In genomic region chr15:83030884-83031283, GRCm38 (mm10) we compare ENCODE assay signal across 12 mouse cellular contexts. TPM values are rescaled to one million over a fixed set of nuclear protein-coding genes. Genes with fewer than 3 reads are reported as not detected.
DNase-seq lines count a peak whose midpoint lies in the region; ATAC-seq and TF ChIP-seq lines count a peak whose summit lies in the region.
"Had no signal": no experiment of that assay in that cellular context is flagged by ENCODE, and none has a peak within 500 bp of the region (broad histone marks: within the 10 kb centered on the region; RNA-seq: fewer than 3 reads in every experiment).

No protein-coding gene starts in this region.

- no peak overlapping the region for H3K9ac ChIP-seq in lung, embryonic 16.5 days (ENCODE audit: low read length)
- H3K9ac ChIP-seq: heart, embryonic 15.5 days had no signal

- intact Hi-C loops in gastrocnemius, adult 2 months (cut with DNase I) = no loop called here

- peaks cover 9% of the 10 kb centered on the region; the same call in 1 of the 2 replicates for H3K27me3 ChIP-seq in lung, embryonic 16.5 days (ENCODE audit: control insufficient read depth, insufficient read depth, low read depth, low read length)

- H3K9me3 ChIP-seq in lung, embryonic 16.5 days (ENCODE audit: control insufficient read depth, low read length) = no peaks in the 10 kb centered on the region
- H3K9me3 ChIP-seq: heart, embryonic 15.5 days had no signal

- H3K4me2 ChIP-seq in lung, embryonic 16.5 days (ENCODE audit: low read depth, low read length) = no peak overlapping the region
- H3K4me2 ChIP-seq: heart, embryonic 15.5 days had no signal

- no peak for TF ChIP-seq CTCF in gastrocnemius, adult 2 months (IDR thresholded peaks at IDR 0.05)

- ATAC-seq in lung, embryonic 16.5 days (ENCODE audit: low read depth) = peak; percentile 59; the same call in 1 of the 2 replicates
- peak; percentile 65 for ATAC-seq in granulocyte monocyte progenitor cell, adult 5-6 weeks (replicated peaks; ENCODE audit: poor library complexity, severe bottlenecking)
- ATAC-seq in erythroid progenitor cell, adult 5-6 weeks (replicated peaks; ENCODE audit: low FRiP score, poor library complexity, severe bottlenecking) = no peak

- no peak overlapping the region for H3K27ac ChIP-seq in gastrocnemius, adult 2 months
- no peak overlapping the region for H3K27ac ChIP-seq in lung, embryonic 16.5 days (ENCODE audit: low read length)

- WGBS in lung, embryonic 16.5 days = 45% methylated on average over 4 of the region's 4 CpGs

- H3K4me3 ChIP-seq in gastrocnemius, adult 2 months = peak overlapping the region; percentile 54; the same call in 1 of the 2 replicates
- no peak overlapping the region for H3K4me3 ChIP-seq in lung, embryonic 16.5 days (ENCODE audit: low read length)
- H3K4me3 ChIP-seq: heart, embryonic 15.5 days had no signal

- no peaks in the 10 kb centered on the region for H3K36me3 ChIP-seq in lung, embryonic 16.5 days (ENCODE audit: control insufficient read depth, insufficient read depth, low read length)
- H3K36me3 ChIP-seq: heart, embryonic 15.5 days had no signal

- DNase-seq in gastrocnemius, adult 2 months = no peak
- no peak for DNase-seq in gastrocnemius, adult 18-20 months (ENCODE audit: low spot score)
- DNase-seq in lung, postnatal 25 days (ENCODE audit: low spot score) = no peak
- peak; percentile 17 for DNase-seq in skeletal muscle tissue, adult 2 months (ENCODE audit: low read depth, low spot score)
- no peak for DNase-seq in adrenal gland, postnatal 4 days (ENCODE audit: low spot score in 2 of 2)
- DNase-seq: B cell, adult 2 months; kidney, adult 18-20 months; layer of hippocampus, postnatal 36 days had no signal

- peaks cover 27% of the 10 kb centered on the region for H3K4me1 ChIP-seq in lung, embryonic 16.5 days (replicated peaks; ENCODE audit: control insufficient read depth, insufficient read depth, low read length)

RNA-seq across cellular contexts. Expression of gene Nfam1, which starts 2.2 kb away (rescaled TPM):
- under 1 TPM; 0.41 to 0.98 TPM for total RNA-seq in gastrocnemius, adult 2 months (2021)
- total RNA-seq in gastrocnemius, adult 18-20 months (2021) = under 1 TPM; 0.66 to 0.78 TPM
- polyA plus RNA-seq in lung, embryonic 16.5 days (2015; fragmentation: Nextera tagmentation; extraction: Ambion mirVana) = 4.3 and 4.7 TPM in 2 replicates
- total RNA-seq in granulocyte monocyte progenitor cell, adult 5-6 weeks (2014; fragmentation: Nextera tagmentation) = 60.7 and 62.4 TPM in 2 replicates
- 45.3 and 52.8 TPM in 2 replicates for total RNA-seq in granulocyte monocyte progenitor cell, adult 5-6 weeks (2017)
- total RNA-seq in adrenal gland, postnatal 4 days (2021) = 1 to 10 TPM; 3.2 to 4.7 TPM
- 14.4 and 17.2 TPM in 2 replicates for total RNA-seq in erythroid progenitor cell, adult 5-6 weeks (2015; ENCODE audit: low replicate concordance)
- total RNA-seq in erythroid progenitor cell, adult 5-6 weeks (2017; ENCODE audit: low replicate concordance) = 11.9 and 16.9 TPM in 2 replicates

RNA-seq across cellular contexts. Expression of gene Tcf20, which starts 43.2 kb away (rescaled TPM):
- 10 to 100 TPM; 28.9 to 33.6 TPM for total RNA-seq in gastrocnemius, adult 2 months (2021)
- total RNA-seq in gastrocnemius, adult 18-20 months (2021) = 10 to 100 TPM; 33.2 to 36.0 TPM
- polyA plus RNA-seq in lung, embryonic 16.5 days (2015; fragmentation: Nextera tagmentation; extraction: Ambion mirVana) = 7.2 and 7.3 TPM in 2 replicates
- 52.2 and 56.9 TPM in 2 replicates for total RNA-seq in granulocyte monocyte progenitor cell, adult 5-6 weeks (2014; fragmentation: Nextera tagmentation)
- total RNA-seq in granulocyte monocyte progenitor cell, adult 5-6 weeks (2017) = 76.8 and 81.2 TPM in 2 replicates
- total RNA-seq in adrenal gland, postnatal 4 days (2021) = 10 to 100 TPM; 85.4 to 98.1 TPM
- 35.0 and 36.0 TPM in 2 replicates for total RNA-seq in erythroid progenitor cell, adult 5-6 weeks (2015; ENCODE audit: low replicate concordance)
- 51.7 and 55.5 TPM in 2 replicates for total RNA-seq in erythroid progenitor cell, adult 5-6 weeks (2017; ENCODE audit: low replicate concordance)

RNA-seq across cellular contexts. Expression of gene Serhl, which starts 58.4 kb away (rescaled TPM):
- 10 to 100 TPM; 22.8 to 29.1 TPM for total RNA-seq in gastrocnemius, adult 2 months (2021)
- total RNA-seq in gastrocnemius, adult 18-20 months (2021) = 10 to 100 TPM; 26.9 to 33.9 TPM
- 69.4 and 70.8 TPM in 2 replicates for polyA plus RNA-seq in lung, embryonic 16.5 days (2015; fragmentation: Nextera tagmentation; extraction: Ambion mirVana)
- 48.6 and 66.5 TPM in 2 replicates for total RNA-seq in granulocyte monocyte progenitor cell, adult 5-6 weeks (2014; fragmentation: Nextera tagmentation)
- 28.0 and 39.1 TPM in 2 replicates for total RNA-seq in granulocyte monocyte progenitor cell, adult 5-6 weeks (2017)
- 10 to 100 TPM; 71.4 to 76.7 TPM for total RNA-seq in adrenal gland, postnatal 4 days (2021)
- 21.8 and 33.2 TPM in 2 replicates for total RNA-seq in erythroid progenitor cell, adult 5-6 weeks (2015; ENCODE audit: low replicate concordance)
- total RNA-seq in erythroid progenitor cell, adult 5-6 weeks (2017; ENCODE audit: low replicate concordance) = 3.0 and 5.9 TPM in 2 replicates
